Mouse (Mus musculus) heart, embryonic 16.5 days (tissue): ENCODE measurements around the gene Gpr88. TPM values are rescaled to one million over a fixed set of nuclear protein-coding genes. Genes with fewer than 3 reads are reported as not detected.
"Not testable (repeated sequence)": the region's sequence is repeated elsewhere in the genome, so short reads cannot be mapped to it uniquely, and the experiment has no call there.

Experiments
- ATAC-seq: fragments of 200-750 bp; cut with Nextera tagmentation; replicated peaks from 2 replicates; pipeline ENCODE4 v1.8.0; 2017; ENCODE audit warnings: moderate number of reproducible peaks; ENCODE audit not compliant: insufficient read depth, low FRiP score; ENCODE audit errors: extremely low read depth
- H3K27ac ChIP-seq: fragments of 300-500 bp; sonication (generic); 2 replicates; pipeline ENCODE4 v1.5.1; 2014; ENCODE audit warnings: mild to moderate bottlenecking, low read length, control low read depth, moderate library complexity
- H3K27me3 ChIP-seq: fragments of 300-500 bp; sonication (generic); 2 replicates; pipeline ENCODE4 v1.6.1; 2014; ENCODE audit warnings: low read length, mixed read lengths; ENCODE audit not compliant: control insufficient read depth, insufficient read depth
- H3K36me3 ChIP-seq: fragments of 300-500 bp; sonication (generic); 2 replicates; pipeline ENCODE4 v1.6.1; 2014; ENCODE audit not compliant: control insufficient read depth, insufficient read depth
- H3K4me1 ChIP-seq: fragments of 300-500 bp; sonication (generic); 2 replicates; pipeline ENCODE4 v1.6.1; 2014; ENCODE audit warnings: low read length, mixed read lengths; ENCODE audit not compliant: control insufficient read depth, insufficient read depth
- H3K4me2 ChIP-seq: fragments of 300-500 bp; sonication (generic); 2 replicates; pipeline ENCODE4 v1.6.1; 2014; ENCODE audit warnings: low read depth, mild to moderate bottlenecking, control low read depth, low read length
- H3K4me3 ChIP-seq: fragments of 300-500 bp; sonication (generic); 2 replicates; pipeline ENCODE4 v1.5.1; 2014; ENCODE audit warnings: mild to moderate bottlenecking, control low read depth, low read length
- H3K9ac ChIP-seq: fragments of 300-500 bp; sonication (generic); 2 replicates; pipeline ENCODE4 v1.6.1; 2014; ENCODE audit warnings: low read length, control low read depth
- H3K9me3 ChIP-seq: fragments of 300-500 bp; sonication (generic); replicated peaks from 2 replicates; pipeline ENCODE4 v1.6.1; 2016; ENCODE audit warnings: low read length; ENCODE audit not compliant: control insufficient read depth
- WGBS: fragments of 180-500 bp; shearing (Covaris S2); extraction: QIAGEN DNeasy Blood & Tissue Kit; methylation state at CpG from one replicate; pipeline ENCODE4 v1.1.7; 2014; 5-methylcytosine and 5-hydroxymethylcytosine counted together
- polyA plus RNA-seq: library from polyadenylated mRNA; unstranded; fragments of >200 nt; fragmentation: Nextera tagmentation; extraction: Ambion mirVana; gene quantifications from 2 replicates; pipeline ENCODE4 v1.2.1, GENCODE M21; 2015

Gpr88 gene
- polyA plus RNA-seq, 1 experiment from 2014 or later = 0.25 TPM

GRCm38 (mm10) chr3:116229336-116229735 is 24.0 kb downstream of the Gpr88 start:
- WGBS = 65% methylated on average over 4 of the region's 4 CpGs

GRCm38 (mm10) chr3:116228360-116229245 is 24.7 kb downstream of the Gpr88 start:
- Histone ChIP-seq H3K9ac (no peak overlapping the region), H3K4me1 (no peaks in the 10 kb centered on the region), H3K9me3 (no peaks in the 10 kb centered on the region), H3K27ac (no peak overlapping the region), H3K36me3 (no peaks in the 10 kb centered on the region), H3K4me3 (no peak overlapping the region), H3K27me3 (no peaks in the 10 kb centered on the region), H3K4me2 (no peak overlapping the region)
- WGBS = 62% methylated on average over 11 of the region's 11 CpGs
- ATAC-seq = no peak

More at GRCm38 (mm10) chr3:116229336-116229735, 24.0 kb downstream of the Gpr88 start:
- no peak overlapping the region for H3K4me3 ChIP-seq
- H3K36me3 ChIP-seq = no peaks in the 10 kb centered on the region
- H3K9ac ChIP-seq = no peak overlapping the region
- no peak overlapping the region for H3K27ac ChIP-seq
- no peaks in the 10 kb centered on the region for H3K27me3 ChIP-seq
- H3K9me3 ChIP-seq = no peaks in the 10 kb centered on the region
- no peak overlapping the region for H3K4me2 ChIP-seq
- ATAC-seq = no peak
- H3K4me1 ChIP-seq = no peaks in the 10 kb centered on the region

GRCm38 (mm10) chr3:116227383-116227782 is 25.9 kb downstream of the Gpr88 start:
- no peak for ATAC-seq
- H3K4me2 ChIP-seq = no peak overlapping the region
- H3K9ac ChIP-seq = no peak overlapping the region
- H3K27me3 ChIP-seq = no peaks in the 10 kb centered on the region
- no peaks in the 10 kb centered on the region for H3K9me3 ChIP-seq
- no peak overlapping the region for H3K4me3 ChIP-seq
- 71% methylated on average over 5 of the region's 5 CpGs for WGBS
- H3K4me1 ChIP-seq = 0 out of 2 replicates have a peak, but pooled peaks cover 2% of the 10 kb centered on the region
- no peaks in the 10 kb centered on the region for H3K36me3 ChIP-seq
- no peak overlapping the region for H3K27ac ChIP-seq

GRCm38 (mm10) chr3:116226915-116227314 is 26.4 kb downstream of the Gpr88 start:
- no peak overlapping the region for H3K4me3 ChIP-seq
- no peak overlapping the region for H3K4me2 ChIP-seq
- no peak overlapping the region for H3K9ac ChIP-seq
- H3K27ac ChIP-seq = no peak overlapping the region
- H3K4me1 ChIP-seq = 0 out of 2 replicates have a peak, but pooled peaks cover 4% of the 10 kb centered on the region
- H3K36me3 ChIP-seq = no peaks in the 10 kb centered on the region
- no peaks in the 10 kb centered on the region for H3K27me3 ChIP-seq
- H3K9me3 ChIP-seq = no peaks in the 10 kb centered on the region
- 84% methylated on average over 6 of the region's 6 CpGs for WGBS
- no peak for ATAC-seq

GRCm38 (mm10) chr3:116222511-116223243 is 30.6 kb downstream of the Gpr88 start:
- 30% methylated on average over 17 of the region's 17 CpGs for WGBS
- Histone ChIP-seq H3K9me3 (no peaks in the 10 kb centered on the region), H3K4me1 (0 out of 2 replicates have a peak, but pooled peaks cover 4% of the 10 kb centered on the region), H3K27me3 (no peaks in the 10 kb centered on the region), H3K4me3 (peak overlapping the region; percentile 35), H3K36me3 (no peaks in the 10 kb centered on the region), H3K9ac (no peak overlapping the region), H3K4me2 (peak overlapping the region; percentile 54), H3K27ac (no peak overlapping the region)
- no peak for ATAC-seq

GRCm38 (mm10) chr3:116221686-116222010 is 31.7 kb downstream of the Gpr88 start:
- Histone ChIP-seq H3K36me3 (no peaks in the 10 kb centered on the region), H3K9ac (no peak overlapping the region), H3K27me3 (no peaks in the 10 kb centered on the region), H3K4me1 (0 out of 2 replicates have a peak, but pooled peaks cover 4% of the 10 kb centered on the region), H3K27ac (no peak overlapping the region), H3K4me2 (no peak overlapping the region), H3K9me3 (no peaks in the 10 kb centered on the region), H3K4me3 (no peak overlapping the region)
- WGBS = 35% methylated on average over 3 of the region's 3 CpGs
- ATAC-seq = no peak

- H3K9me3 ChIP-seq = no peaks in the 10 kb centered on the region
- no peak overlapping the region for H3K27ac ChIP-seq
- no peaks in the 10 kb centered on the region for H3K27me3 ChIP-seq
- H3K4me3 ChIP-seq = no peak overlapping the region
- H3K4me1 ChIP-seq = 0 out of 2 replicates have a peak, but pooled peaks cover 4% of the 10 kb centered on the region
- H3K4me2 ChIP-seq = no peak overlapping the region
- ATAC-seq = no peak
- no peak overlapping the region for H3K9ac ChIP-seq
- 57% methylated on average over 6 of the region's 6 CpGs for WGBS
- no peaks in the 10 kb centered on the region for H3K36me3 ChIP-seq
Measured at GRCm38 (mm10) chr3:116220980-116221685, 32.2 kb downstream of the Gpr88 start.

GRCm38 (mm10) chr3:116217398-116217797 is 35.9 kb downstream of the Gpr88 start:
- H3K27ac ChIP-seq, H3K4me3 ChIP-seq, H3K4me1 ChIP-seq, H3K9me3 ChIP-seq, ATAC-seq, H3K4me2 ChIP-seq, H3K36me3 ChIP-seq, H3K9ac ChIP-seq, H3K27me3 ChIP-seq: not testable (repeated sequence)
- 67% methylated on average over 6 of the region's 6 CpGs for WGBS
